Mouse (Mus musculus): ENCODE results near the gene Cdpf1. TPM values are rescaled to one million over a fixed set of nuclear protein-coding genes. Genes with fewer than 3 reads are reported as not detected.
"Not testable (repeated sequence)": the region's sequence is repeated elsewhere in the genome, so short reads cannot be mapped to it uniquely, and the experiment has no call there.

The Cdpf1 gene
- polyA plus RNA-seq, 1 experiment, result 17.0 TPM

DNA sequence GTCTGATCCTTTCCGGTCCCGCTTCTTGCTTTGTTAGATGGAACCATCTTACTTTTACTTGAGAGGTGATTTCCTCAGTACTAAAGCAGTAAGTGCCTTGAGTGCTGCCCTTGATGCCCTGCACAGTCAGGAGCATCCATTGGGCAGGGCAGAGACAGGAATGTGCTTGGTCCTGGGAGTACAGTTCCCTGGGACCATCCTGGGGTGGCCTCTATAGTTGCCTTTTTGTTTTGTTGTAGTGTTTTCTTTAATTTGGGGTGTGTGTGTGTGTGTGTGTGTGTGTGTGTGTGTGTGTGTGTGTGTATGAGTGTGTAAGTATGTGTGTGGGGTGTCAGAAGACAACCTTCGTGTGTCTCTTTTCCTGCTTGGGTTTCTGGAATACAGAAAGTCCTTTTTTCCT lies 27.2 kb downstream of the Cdpf1 start:
- Histone ChIP-seq H3K36me3 (ENCODE audit: control insufficient read depth, insufficient read depth) (no peaks in the 10 kb centered on the region), H3K27me3 (ENCODE audit: control insufficient read depth, insufficient read depth, insufficient read length) (peaks cover 41% of the 10 kb centered on the region), H3ac (ENCODE audit: control insufficient read depth, insufficient read length, low read depth) (no peak overlapping the region), H3K79me3 (ENCODE audit: low read depth) (no peaks in the 10 kb centered on the region), H3K79me2 (ENCODE audit: control insufficient read depth, insufficient read depth) (no peaks in the 10 kb centered on the region), H3K4me3 (ENCODE audit: insufficient read depth, poor library complexity, severe bottlenecking) (no peak overlapping the region)
- no peak for TF ChIP-seq USF1 (IDR thresholded peaks at IDR 0.05; ENCODE audit: low read depth)
- TF ChIP-seq FOSL1 (IDR thresholded peaks at IDR 0.05; ENCODE audit: insufficient read depth, low read length, poor library complexity, severe bottlenecking), result no peak
- TF ChIP-seq CTCF (IDR thresholded peaks at IDR 0.05; ENCODE audit: control insufficient read depth, insufficient read depth, insufficient read length), result no peak
- no peak for TF ChIP-seq MYOG (IDR thresholded peaks at IDR 0.05; ENCODE audit: control insufficient read depth, extremely low read depth, insufficient read length)
- no peak for TF ChIP-seq MAX (IDR thresholded peaks at IDR 0.05)
- TF ChIP-seq MYOD1 (IDR thresholded peaks at IDR 0.05; ENCODE audit: control insufficient read depth, insufficient read length, low read depth), result no peak
- TF ChIP-seq CEBPB (IDR thresholded peaks at IDR 0.05; ENCODE audit: low read depth), result no peak

DNA sequence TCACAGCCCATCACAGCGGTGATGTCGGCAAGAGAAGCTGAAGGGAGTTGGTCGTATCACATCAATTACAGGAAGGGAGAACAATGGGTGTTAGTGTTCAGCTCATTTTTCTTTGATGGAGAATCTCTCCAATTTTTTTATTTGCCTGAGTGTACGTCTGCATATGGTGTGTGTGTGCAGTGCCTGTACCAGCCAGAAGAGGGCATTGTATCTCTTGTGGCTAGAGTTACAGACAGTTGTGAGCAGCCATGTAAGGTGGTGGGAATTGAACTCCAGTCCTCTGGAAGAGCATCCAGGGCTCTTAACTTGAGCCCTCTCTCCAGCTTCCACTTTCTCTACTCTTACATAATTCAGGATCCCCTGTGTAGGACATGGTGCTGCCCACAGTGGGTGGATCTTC lies 28.4 kb downstream of the Cdpf1 start:
- no peak for TF ChIP-seq USF1 (IDR thresholded peaks at IDR 0.05; ENCODE audit: low read depth)
- no peak for TF ChIP-seq MAX (IDR thresholded peaks at IDR 0.05)
- TF ChIP-seq CEBPB (IDR thresholded peaks at IDR 0.05; ENCODE audit: low read depth), result no peak
- TF ChIP-seq FOSL1 (IDR thresholded peaks at IDR 0.05; ENCODE audit: insufficient read depth, low read length, poor library complexity, severe bottlenecking), result no peak
- no peak for TF ChIP-seq MYOD1 (IDR thresholded peaks at IDR 0.05; ENCODE audit: control insufficient read depth, insufficient read length, low read depth)
- Histone ChIP-seq H3K79me2 (ENCODE audit: control insufficient read depth, insufficient read depth) (no peaks in the 10 kb centered on the region), H3ac (ENCODE audit: control insufficient read depth, insufficient read length, low read depth) (no peak overlapping the region), H3K4me3 (ENCODE audit: insufficient read depth, poor library complexity, severe bottlenecking) (no peak overlapping the region), H3K27me3 (ENCODE audit: control insufficient read depth, insufficient read depth, insufficient read length) (peaks cover 34% of the 10 kb centered on the region), H3K36me3 (ENCODE audit: control insufficient read depth, insufficient read depth) (no peaks in the 10 kb centered on the region), H3K79me3 (ENCODE audit: low read depth) (no peaks in the 10 kb centered on the region)

DNA sequence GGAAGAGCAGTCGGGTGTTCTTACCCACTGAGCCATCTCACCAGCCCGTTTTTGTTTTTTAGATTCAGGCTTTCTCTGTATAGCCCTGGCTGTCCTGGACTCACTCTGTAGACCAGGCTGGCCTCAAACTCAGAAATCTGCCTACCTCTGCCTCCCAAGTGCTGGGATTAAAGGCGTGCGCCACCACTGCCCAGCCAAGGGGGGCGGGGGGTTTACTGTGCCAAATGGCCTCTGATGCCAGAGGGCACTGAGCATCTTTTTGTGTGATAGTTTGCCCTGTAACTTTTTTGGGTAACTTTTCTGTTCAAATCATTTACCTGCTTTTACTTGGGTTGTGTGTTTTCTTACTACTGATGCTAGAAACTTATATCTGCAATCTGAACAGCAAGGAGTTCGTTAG lies 32.6 kb downstream of the Cdpf1 start:
- H3K4me3 ChIP-seq (ENCODE audit: insufficient read depth, poor library complexity, severe bottlenecking); H3K36me3 ChIP-seq (ENCODE audit: control insufficient read depth, insufficient read depth); H3K79me3 ChIP-seq (ENCODE audit: low read depth): not testable (repeated sequence)

GRCm38 (mm10) chr15:85776771-85777170 lies 34.7 kb downstream of the Cdpf1 start:
- peaks cover 39% of the 10 kb centered on the region for H3K27me3 ChIP-seq (ENCODE audit: control insufficient read depth, insufficient read depth, insufficient read length)
- H3K79me3 ChIP-seq (ENCODE audit: low read depth), result no peaks in the 10 kb centered on the region
- no peaks in the 10 kb centered on the region for H3K36me3 ChIP-seq (ENCODE audit: control insufficient read depth, insufficient read depth)
- H3K79me2 ChIP-seq (ENCODE audit: control insufficient read depth, insufficient read depth), result no peaks in the 10 kb centered on the region
- no peak for TF ChIP-seq USF1 (IDR thresholded peaks at IDR 0.05; ENCODE audit: low read depth)
- TF ChIP-seq MAX (IDR thresholded peaks at IDR 0.05), result no peak
- no peak for TF ChIP-seq CEBPB (IDR thresholded peaks at IDR 0.05; ENCODE audit: low read depth)
- no peak for TF ChIP-seq CTCF (IDR thresholded peaks at IDR 0.05; ENCODE audit: control insufficient read depth, insufficient read depth, insufficient read length)
- no peak for TF ChIP-seq MYOG (IDR thresholded peaks at IDR 0.05; ENCODE audit: control insufficient read depth, extremely low read depth, insufficient read length)
- no peak for TF ChIP-seq MYOD1 (IDR thresholded peaks at IDR 0.05; ENCODE audit: control insufficient read depth, insufficient read length, low read depth)
- TF ChIP-seq FOSL1 (IDR thresholded peaks at IDR 0.05; ENCODE audit: insufficient read depth, low read length, poor library complexity, severe bottlenecking), result no peak
- H3ac ChIP-seq (ENCODE audit: control insufficient read depth, insufficient read length, low read depth), result no peak overlapping the region
- H3K4me3 ChIP-seq (ENCODE audit: insufficient read depth, poor library complexity, severe bottlenecking), result no peak overlapping the region

More for the DNA sequence above, 32.6 kb downstream of the Cdpf1 start:
- not testable (repeated sequence) for H3K79me2 ChIP-seq (ENCODE audit: control insufficient read depth, insufficient read depth); H3ac ChIP-seq (ENCODE audit: control insufficient read depth, insufficient read length, low read depth)
- H3K27me3 ChIP-seq (ENCODE audit: control insufficient read depth, insufficient read depth, insufficient read length), result peaks cover 25% of the 10 kb centered on the region

GRCm38 (mm10) chr15:85776241-85776640 lies 35.3 kb downstream of the Cdpf1 start:
- Histone ChIP-seq H3K4me3 (ENCODE audit: insufficient read depth, poor library complexity, severe bottlenecking) (no peak overlapping the region), H3K27me3 (ENCODE audit: control insufficient read depth, insufficient read depth, insufficient read length) (peaks cover 45% of the 10 kb centered on the region), H3K79me3 (ENCODE audit: low read depth) (no peaks in the 10 kb centered on the region), H3ac (ENCODE audit: control insufficient read depth, insufficient read length, low read depth) (no peak overlapping the region), H3K36me3 (ENCODE audit: control insufficient read depth, insufficient read depth) (no peaks in the 10 kb centered on the region), H3K79me2 (ENCODE audit: control insufficient read depth, insufficient read depth) (no peaks in the 10 kb centered on the region)
- TF ChIP-seq USF1 (IDR thresholded peaks at IDR 0.05; ENCODE audit: low read depth) (no peak), MYOG (IDR thresholded peaks at IDR 0.05; ENCODE audit: control insufficient read depth, extremely low read depth, insufficient read length) (no peak), CTCF (IDR thresholded peaks at IDR 0.05; ENCODE audit: control insufficient read depth, insufficient read depth, insufficient read length) (no peak), MYOD1 (IDR thresholded peaks at IDR 0.05; ENCODE audit: control insufficient read depth, insufficient read length, low read depth) (no peak), CEBPB (IDR thresholded peaks at IDR 0.05; ENCODE audit: low read depth) (no peak), MAX (IDR thresholded peaks at IDR 0.05) (no peak), FOSL1 (IDR thresholded peaks at IDR 0.05; ENCODE audit: insufficient read depth, low read length, poor library complexity, severe bottlenecking) (no peak)

DNA sequence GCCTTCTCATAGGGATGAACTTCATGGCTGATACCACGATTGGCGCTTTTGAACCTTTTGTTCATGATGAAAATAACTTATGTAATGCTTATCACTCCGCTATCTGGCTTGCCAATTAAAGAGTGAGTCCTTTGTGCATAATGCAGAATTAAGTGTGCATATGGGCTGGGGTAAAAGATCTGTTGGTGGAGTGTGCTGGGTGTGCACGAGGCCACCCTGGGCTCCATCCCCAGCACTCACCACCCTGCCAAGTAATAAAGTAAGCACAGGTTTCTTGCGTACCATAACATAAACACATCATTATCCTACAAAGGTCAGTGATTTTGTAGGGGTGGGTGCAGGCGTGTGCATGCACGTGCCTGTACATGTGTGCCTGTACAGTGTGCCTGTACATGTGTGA lies 36.5 kb downstream of the Cdpf1 start:
- H3K27me3 ChIP-seq (ENCODE audit: control insufficient read depth, insufficient read depth, insufficient read length), result peaks cover 57% of the 10 kb centered on the region
- no peak overlapping the region for H3ac ChIP-seq (ENCODE audit: control insufficient read depth, insufficient read length, low read depth)
- no peaks in the 10 kb centered on the region for H3K36me3 ChIP-seq (ENCODE audit: control insufficient read depth, insufficient read depth)
- H3K79me3 ChIP-seq (ENCODE audit: low read depth), result no peaks in the 10 kb centered on the region
- no peaks in the 10 kb centered on the region for H3K79me2 ChIP-seq (ENCODE audit: control insufficient read depth, insufficient read depth)
- H3K4me3 ChIP-seq (ENCODE audit: insufficient read depth, poor library complexity, severe bottlenecking), result no peak overlapping the region
- no peak for TF ChIP-seq CEBPB (IDR thresholded peaks at IDR 0.05; ENCODE audit: low read depth)
- no peak for TF ChIP-seq MYOG (IDR thresholded peaks at IDR 0.05; ENCODE audit: control insufficient read depth, extremely low read depth, insufficient read length)
- TF ChIP-seq USF1 (IDR thresholded peaks at IDR 0.05; ENCODE audit: low read depth), result no peak
- no peak for TF ChIP-seq FOSL1 (IDR thresholded peaks at IDR 0.05; ENCODE audit: insufficient read depth, low read length, poor library complexity, severe bottlenecking)
- TF ChIP-seq MYOD1 (IDR thresholded peaks at IDR 0.05; ENCODE audit: control insufficient read depth, insufficient read length, low read depth), result no peak
- no peak for TF ChIP-seq CTCF (IDR thresholded peaks at IDR 0.05; ENCODE audit: control insufficient read depth, insufficient read depth, insufficient read length)
- TF ChIP-seq MAX (IDR thresholded peaks at IDR 0.05), result no peak

All from C2C12 (cell line).